Mouse (Mus musculus): ENCODE data around the gene Nmt2. TPM values are rescaled to one million over a fixed set of nuclear protein-coding genes. Genes with fewer than 3 reads are reported as not detected.

Nmt2 gene
- polyA plus RNA-seq (2015; fragmentation: Nextera tagmentation; extraction: Ambion mirVana), result 79.6 and 80.8 TPM in 2 replicates

DNA sequence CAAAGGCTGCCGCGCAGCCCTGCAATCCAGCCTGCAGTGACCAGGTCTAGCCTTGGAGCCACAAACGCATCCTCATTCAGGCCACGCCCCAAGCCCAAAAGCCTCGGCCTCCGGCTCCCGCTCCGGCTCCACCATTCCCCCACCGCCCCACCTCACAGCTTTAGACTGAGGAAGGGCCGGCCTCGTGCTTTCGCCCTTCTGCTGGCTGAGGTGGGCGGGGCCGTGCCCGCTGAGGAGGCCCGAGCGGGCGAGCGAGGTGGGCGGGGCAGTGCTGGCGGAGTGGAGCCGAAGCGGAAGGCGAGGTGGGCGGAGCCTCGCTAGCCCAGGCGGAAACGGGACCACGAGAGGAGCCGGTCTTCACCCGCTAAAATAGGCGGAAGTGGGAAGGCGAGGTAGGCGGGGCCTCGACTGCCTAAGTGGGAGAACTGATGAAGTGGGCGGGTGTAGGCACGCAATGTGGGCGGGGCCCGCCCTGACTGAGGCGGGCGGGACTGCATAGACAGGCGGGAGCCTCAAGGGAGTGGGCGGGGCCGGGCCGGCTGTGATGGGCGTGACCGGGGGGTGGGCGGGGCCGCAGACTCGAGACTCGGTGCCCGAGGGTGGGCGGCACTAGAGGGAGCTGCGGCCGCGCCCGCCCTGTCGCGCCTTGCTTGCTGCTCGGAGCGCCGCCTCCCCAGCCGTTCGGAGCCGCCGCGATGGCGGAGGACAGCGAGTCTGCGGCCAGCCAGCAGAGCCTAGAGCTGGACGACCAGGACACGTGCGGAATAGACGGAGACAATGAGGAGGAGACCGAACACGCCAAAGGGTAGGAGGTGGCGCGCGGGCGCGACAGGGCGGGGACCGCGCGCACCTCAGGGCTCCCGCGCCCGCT lies at the start of gene Nmt2:
Gene Nmt2, plus strand, starts transcription at position 611 of the 871 bp plus-strand sequence.
- ATAC-seq (ENCODE audit: low read depth), result peak; percentile 97
- peak within 1 kb of the TSS; percentile 95 for H3K27ac ChIP-seq (replicated peaks)
- H3K4me1 ChIP-seq (replicated peaks), result peaks cover 15% of the 10 kb centered on the region
- H3K4me2 ChIP-seq, result peak within 1 kb of the TSS; percentile 80
- no peaks in the 10 kb centered on the region for H3K27me3 ChIP-seq
- H3K4me3 ChIP-seq, result peak within 1 kb of the TSS; percentile 80
- peak within 1 kb of the TSS; percentile 85 for H3K9ac ChIP-seq
- H3K9me3 ChIP-seq, result no peaks in the 10 kb centered on the region
- no peaks in the 10 kb centered on the region for H3K36me3 ChIP-seq
- WGBS, result under 1% methylated on average over 88 of the region's 88 CpGs

DNA sequence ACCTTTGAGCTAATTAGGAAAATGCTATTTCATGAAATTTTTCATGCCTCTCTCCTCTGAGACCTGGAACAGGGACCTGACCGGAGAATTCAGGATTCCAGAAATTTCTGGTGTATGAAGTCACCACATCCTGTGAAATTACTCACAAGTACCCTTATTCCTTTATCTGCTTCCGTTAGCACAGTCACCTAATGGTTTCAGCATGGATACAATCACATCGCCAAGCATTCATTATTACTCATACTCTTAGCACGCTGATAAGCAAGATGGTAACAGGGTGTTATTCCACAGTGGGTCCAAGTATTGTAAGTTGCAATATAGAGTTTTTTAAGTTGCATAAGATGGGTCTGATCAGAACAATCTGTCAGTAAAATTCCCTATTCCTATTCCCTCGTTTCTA lies 44.8 kb upstream of the Nmt2 start:
- Histone ChIP-seq H3K27ac (replicated peaks) (no peak overlapping the region), H3K9me3 (no peaks in the 10 kb centered on the region), H3K4me3 (no peak overlapping the region), H3K4me2 (no peak overlapping the region), H3K4me1 (replicated peaks) (no peaks in the 10 kb centered on the region), H3K27me3 (no peaks in the 10 kb centered on the region), H3K9ac (no peak overlapping the region), H3K36me3 (no peaks in the 10 kb centered on the region)
- WGBS, result 84% methylated on average over 5 of the region's 5 CpGs
- ATAC-seq (ENCODE audit: low read depth), result no peak

DNA sequence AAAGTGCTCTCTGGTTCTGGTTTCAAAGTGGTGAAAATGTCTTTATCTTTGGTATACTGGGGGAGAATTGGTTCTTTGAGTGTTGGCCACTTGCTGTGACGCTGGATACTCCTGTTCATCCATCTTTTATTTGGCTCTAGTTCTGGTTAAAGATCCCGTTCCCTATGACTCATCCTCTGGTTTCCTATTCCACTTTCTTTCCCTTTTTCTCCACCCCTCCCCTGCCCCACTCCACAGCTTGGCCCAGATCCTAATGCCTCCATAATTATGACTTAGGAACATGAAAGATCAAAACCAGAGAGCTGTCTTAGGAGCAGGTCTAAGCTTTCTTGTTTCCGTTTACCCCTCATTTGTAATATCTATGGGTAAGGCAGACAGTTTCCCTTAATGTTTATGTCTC lies 39.8 kb upstream of the Nmt2 start:
- Histone ChIP-seq H3K4me2 (no peak overlapping the region), H3K9me3 (no peaks in the 10 kb centered on the region), H3K27me3 (no peaks in the 10 kb centered on the region), H3K4me3 (no peak overlapping the region), H3K4me1 (replicated peaks) (no peaks in the 10 kb centered on the region), H3K27ac (replicated peaks) (no peak overlapping the region), H3K36me3 (no peaks in the 10 kb centered on the region), H3K9ac (no peak overlapping the region)
- no peak for ATAC-seq (ENCODE audit: low read depth)
- 78% methylated on average over 3 of the region's 3 CpGs for WGBS

DNA sequence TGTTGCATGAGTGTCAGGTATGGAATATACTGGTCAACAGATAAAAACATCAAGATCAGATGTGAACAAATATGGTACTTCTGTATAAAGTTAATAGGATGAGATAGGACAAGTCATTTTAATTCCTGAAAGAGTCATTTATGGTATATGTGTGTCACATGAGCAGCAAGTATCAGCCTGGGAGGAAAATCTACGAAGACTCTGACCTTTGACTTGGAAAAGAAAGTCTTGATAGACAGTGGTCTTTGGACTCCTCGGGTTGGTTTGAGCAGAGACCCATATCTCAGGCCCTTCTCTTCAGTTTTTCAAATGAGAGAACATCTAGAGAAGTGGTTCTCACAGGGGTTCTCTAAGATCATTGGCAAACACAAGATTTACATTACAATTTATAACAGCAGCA lies 32.7 kb upstream of the Nmt2 start:
- 81% methylated on average over 2 of the region's 2 CpGs for WGBS
- Histone ChIP-seq H3K9me3 (no peaks in the 10 kb centered on the region), H3K9ac (no peak overlapping the region), H3K4me1 (replicated peaks) (no peaks in the 10 kb centered on the region), H3K27ac (replicated peaks) (no peak overlapping the region), H3K27me3 (no peaks in the 10 kb centered on the region), H3K4me2 (no peak overlapping the region), H3K4me3 (no peak overlapping the region), H3K36me3 (no peaks in the 10 kb centered on the region)
- no peak for ATAC-seq (ENCODE audit: low read depth)

DNA sequence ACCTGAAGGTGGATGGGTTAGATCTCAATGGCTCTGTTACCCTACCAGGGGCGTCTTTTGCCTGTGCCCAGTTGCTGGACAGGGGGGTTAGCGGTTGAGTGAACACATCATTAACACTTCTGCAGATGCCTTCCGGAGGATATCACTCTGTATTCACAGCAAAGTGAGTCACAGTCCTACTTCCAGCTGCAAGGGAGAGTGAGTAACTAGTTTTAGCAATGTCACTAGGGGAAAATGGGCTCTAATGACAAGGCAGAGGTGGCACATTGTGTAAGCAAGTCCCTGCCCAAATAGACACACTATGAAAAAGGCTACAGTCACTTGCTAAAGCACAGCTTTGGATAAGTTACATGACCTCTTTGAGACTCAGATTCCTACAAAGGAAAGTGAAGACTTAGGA lies 17.5 kb upstream of the Nmt2 start:
- Histone ChIP-seq H3K4me1 (replicated peaks) (no peaks in the 10 kb centered on the region), H3K27ac (replicated peaks) (no peak overlapping the region), H3K4me2 (no peak overlapping the region), H3K36me3 (no peaks in the 10 kb centered on the region), H3K9ac (no peak overlapping the region), H3K9me3 (no peaks in the 10 kb centered on the region), H3K4me3 (no peak overlapping the region), H3K27me3 (no peaks in the 10 kb centered on the region)
- WGBS, result 89% methylated on average over 3 of the region's 3 CpGs
- no peak for ATAC-seq (ENCODE audit: low read depth)

DNA sequence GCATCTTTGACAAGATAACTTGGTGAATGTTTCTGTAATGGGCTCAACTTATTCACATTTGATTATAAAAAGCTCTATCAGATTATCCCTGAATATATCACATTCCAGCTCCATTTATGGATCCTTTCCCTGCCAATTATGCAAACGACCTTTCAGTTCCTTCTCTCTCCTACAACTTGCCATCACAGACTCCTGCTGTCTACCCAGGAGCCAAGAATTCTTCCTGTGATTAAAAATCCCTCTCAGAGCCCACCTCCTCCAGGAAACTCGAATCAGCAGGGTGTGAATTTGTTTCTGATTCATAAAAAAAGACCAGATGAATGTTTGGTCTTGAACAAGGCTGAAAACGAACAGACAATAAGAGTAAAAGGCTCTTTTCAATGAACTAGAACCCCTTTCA lies 16.1 kb upstream of the Nmt2 start:
- Histone ChIP-seq H3K36me3 (no peaks in the 10 kb centered on the region), H3K9me3 (no peaks in the 10 kb centered on the region), H3K9ac (no peak overlapping the region), H3K4me2 (no peak overlapping the region), H3K4me3 (no peak overlapping the region), H3K27ac (replicated peaks) (no peak overlapping the region), H3K27me3 (no peaks in the 10 kb centered on the region), H3K4me1 (replicated peaks) (no peaks in the 10 kb centered on the region)
- no peak for ATAC-seq (ENCODE audit: low read depth)
- WGBS, result 36% methylated on average over 3 of the region's 3 CpGs

DNA sequence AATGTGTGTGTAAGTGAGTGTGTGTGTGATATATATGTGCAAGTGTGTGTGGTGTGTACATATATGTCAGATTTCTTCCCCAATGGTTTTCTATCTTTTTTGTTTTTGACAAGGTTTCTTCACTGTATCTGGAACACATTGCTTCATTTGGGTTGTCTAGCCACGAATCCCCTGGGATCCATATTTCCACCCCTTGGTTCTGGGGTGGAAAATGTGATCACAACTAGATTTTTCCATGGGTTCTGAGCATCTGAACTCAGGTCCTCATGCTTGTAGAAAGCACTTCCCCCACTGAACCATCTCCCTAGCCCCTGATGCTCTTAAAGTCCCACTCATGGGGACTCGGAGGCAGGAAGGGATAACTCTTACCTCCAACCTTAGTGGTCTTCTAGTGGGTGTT lies 10.7 kb upstream of the Nmt2 start:
- Histone ChIP-seq H3K4me2 (no peak overlapping the region), H3K27me3 (no peaks in the 10 kb centered on the region), H3K9ac (no peak overlapping the region), H3K4me3 (no peak overlapping the region), H3K9me3 (no peaks in the 10 kb centered on the region), H3K4me1 (replicated peaks) (no peaks in the 10 kb centered on the region), H3K36me3 (no peaks in the 10 kb centered on the region), H3K27ac (replicated peaks) (no peak overlapping the region)
- no peak for ATAC-seq (ENCODE audit: low read depth)
- 91% methylated on average over 2 of the region's 2 CpGs for WGBS

DNA sequence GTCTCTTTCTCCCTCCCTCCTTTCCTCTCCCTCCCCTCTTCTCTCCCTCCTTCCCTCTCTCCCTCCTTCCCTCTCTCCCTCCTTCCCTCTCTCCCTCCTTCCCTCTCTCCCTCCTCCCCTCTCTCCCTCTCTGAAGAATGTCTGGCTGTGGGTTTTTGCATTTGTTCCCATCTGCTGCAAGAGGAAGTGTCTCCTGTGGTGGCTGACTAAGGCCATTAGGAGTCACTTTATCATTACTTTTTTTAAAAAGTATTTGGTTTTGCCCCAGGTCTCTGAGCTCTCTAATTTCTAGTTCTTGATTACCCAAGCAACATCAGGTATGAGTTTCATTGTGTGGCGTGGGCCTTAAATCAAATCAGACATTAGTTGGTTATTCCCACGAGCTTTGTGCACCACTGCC lies 7.9 kb upstream of the Nmt2 start:
- H3K9ac ChIP-seq, result no peak overlapping the region
- H3K27me3 ChIP-seq, result no peaks in the 10 kb centered on the region
- WGBS, result 75% methylated on average over 2 of the region's 2 CpGs
- H3K9me3 ChIP-seq, result no peaks in the 10 kb centered on the region
- no peak overlapping the region for H3K27ac ChIP-seq (replicated peaks)
- no peak for ATAC-seq (ENCODE audit: low read depth)
- no peaks in the 10 kb centered on the region for H3K4me1 ChIP-seq (replicated peaks)
- H3K4me2 ChIP-seq, result no peak overlapping the region
- no peaks in the 10 kb centered on the region for H3K36me3 ChIP-seq
- no peak overlapping the region for H3K4me3 ChIP-seq

DNA sequence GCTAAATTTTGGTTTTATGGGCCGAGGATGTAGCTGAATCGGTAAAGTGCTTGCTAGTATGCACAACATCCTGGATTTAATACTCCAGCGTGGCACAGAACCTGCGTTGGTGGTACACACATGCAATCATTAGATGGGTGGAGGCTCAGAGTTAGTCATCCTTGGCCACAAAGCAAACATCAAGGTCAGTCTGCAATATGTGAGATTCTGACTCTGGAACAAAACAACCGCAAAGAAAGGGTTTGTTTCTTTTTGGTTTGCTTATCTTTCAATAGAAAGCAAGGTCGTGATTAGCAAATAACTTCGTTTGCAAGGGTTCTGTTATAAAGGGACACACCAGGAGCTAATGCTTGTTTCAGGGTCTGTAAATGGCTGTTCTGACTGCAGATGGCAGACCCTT lies 6.5 kb upstream of the Nmt2 start:
- H3K27ac ChIP-seq (replicated peaks), result no peak overlapping the region
- H3K36me3 ChIP-seq, result no peaks in the 10 kb centered on the region
- no peaks in the 10 kb centered on the region for H3K9me3 ChIP-seq
- no peak overlapping the region for H3K4me2 ChIP-seq
- no peak overlapping the region for H3K9ac ChIP-seq
- no peaks in the 10 kb centered on the region for H3K27me3 ChIP-seq
- no peaks in the 10 kb centered on the region for H3K4me1 ChIP-seq (replicated peaks)
- WGBS, result 89% methylated on average over 7 of the region's 7 CpGs
- no peak for ATAC-seq (ENCODE audit: low read depth)
- H3K4me3 ChIP-seq, result no peak overlapping the region

DNA sequence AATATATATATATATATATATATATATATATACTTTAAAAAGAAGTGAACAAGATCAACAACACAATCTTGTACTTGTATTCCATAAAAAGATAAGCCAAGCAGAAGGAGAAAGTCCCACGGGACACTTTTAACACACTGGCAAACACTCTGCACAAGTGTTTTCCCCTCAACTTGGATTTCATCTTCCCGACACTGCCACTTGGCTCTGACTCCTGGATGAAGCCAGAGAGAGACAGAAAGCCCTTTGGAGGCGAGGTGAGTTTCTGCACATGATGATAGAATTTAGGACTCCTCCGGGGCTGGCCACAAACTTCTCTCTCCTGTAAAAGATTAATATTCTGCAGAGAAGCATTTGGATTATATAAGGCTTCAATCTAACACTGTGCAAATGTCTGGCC lies 2.7 kb upstream of the Nmt2 start:
- H3K9me3 ChIP-seq, result no peaks in the 10 kb centered on the region
- no peak overlapping the region for H3K4me2 ChIP-seq
- H3K27ac ChIP-seq (replicated peaks), result no peak overlapping the region
- H3K36me3 ChIP-seq, result no peaks in the 10 kb centered on the region
- H3K4me3 ChIP-seq, result no peak overlapping the region
- no peaks in the 10 kb centered on the region for H3K27me3 ChIP-seq
- no peak for ATAC-seq (ENCODE audit: low read depth)
- no peak overlapping the region for H3K9ac ChIP-seq
- 84% methylated on average over 4 of the region's 4 CpGs for WGBS
- peaks cover 15% of the 10 kb centered on the region for H3K4me1 ChIP-seq (replicated peaks)

DNA sequence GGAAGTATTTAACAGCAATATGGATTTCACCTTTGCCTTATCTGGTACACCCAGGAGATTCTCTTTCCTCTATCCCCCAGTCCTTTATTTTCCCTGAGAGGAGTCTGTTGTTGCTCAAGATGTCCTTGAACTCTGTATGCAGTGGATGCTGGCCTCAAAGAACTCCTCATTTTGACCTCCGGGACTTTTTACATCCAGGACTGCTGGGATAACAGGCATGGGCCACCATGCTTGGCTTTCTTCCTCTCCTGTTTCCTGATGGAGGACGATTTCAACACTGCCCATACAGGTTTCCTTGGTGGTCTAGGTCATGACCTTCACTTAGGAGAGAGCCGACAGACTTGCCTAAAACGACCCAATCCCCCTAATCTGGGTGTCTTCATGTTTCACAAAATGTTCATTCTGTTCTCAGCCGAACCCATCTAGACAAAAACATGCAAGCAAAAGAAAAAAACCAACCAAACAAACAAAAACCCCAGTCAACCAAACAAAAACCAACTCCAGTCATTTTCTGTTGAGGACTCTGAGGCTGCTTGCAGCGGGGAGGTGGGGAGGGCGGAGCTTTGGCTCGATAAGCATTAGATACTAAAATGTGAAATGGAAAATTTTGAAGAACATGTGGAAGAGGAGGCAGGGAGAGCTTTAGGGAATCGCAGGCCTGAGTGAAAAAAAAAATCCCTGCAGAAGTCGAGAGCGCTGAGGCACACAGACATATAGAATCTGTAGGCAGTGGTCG lies 978 bp upstream of the Nmt2 start:
- Histone ChIP-seq H3K4me2 (peak overlapping the region; percentile 53), H3K9ac (peak overlapping the region; percentile 66)
- WGBS, result 9% methylated on average over 12 of the region's 12 CpGs

DNA sequence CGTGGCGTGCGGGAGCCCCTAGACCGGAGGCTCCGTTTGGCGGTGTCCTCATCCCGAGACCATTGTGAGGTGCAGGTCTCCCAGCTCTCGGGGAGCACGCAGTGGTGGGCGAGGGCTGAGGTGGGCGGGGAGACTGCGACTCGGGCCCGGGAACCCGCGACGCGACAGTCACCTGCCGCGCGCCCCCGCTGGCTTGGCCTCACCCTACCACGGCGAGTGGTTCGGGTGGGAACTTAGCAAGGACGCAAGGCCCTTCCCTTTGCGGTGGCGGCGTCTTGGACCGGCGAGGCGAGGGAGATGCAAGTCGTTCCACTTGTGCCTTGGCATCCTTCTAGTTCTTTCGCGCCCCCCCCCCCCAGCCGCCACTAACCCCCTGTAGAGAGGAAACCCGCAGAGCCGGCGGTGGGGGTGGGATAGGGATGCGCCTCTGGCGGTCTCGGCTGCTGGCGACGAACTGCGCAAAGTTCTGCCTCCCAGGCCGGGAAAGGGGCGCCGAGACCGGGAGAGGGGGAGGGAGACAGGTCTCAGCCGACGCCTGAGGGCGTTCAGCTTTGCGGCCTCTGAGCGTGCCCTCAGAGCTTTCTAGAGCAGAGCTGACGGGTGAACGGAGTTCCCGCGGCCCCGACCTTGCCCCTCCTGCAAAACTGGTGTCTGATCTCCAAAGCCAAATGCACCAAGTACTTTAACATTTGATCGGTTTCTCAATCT lies 615 bp downstream of the Nmt2 start:
- Histone ChIP-seq H3K4me3 (peak overlapping the region; percentile 80), H3K27ac (replicated peaks) (peak overlapping the region; percentile 95), H3K9me3 (no peaks in the 10 kb centered on the region), H3K36me3 (no peaks in the 10 kb centered on the region), H3K27me3 (no peaks in the 10 kb centered on the region), H3K4me2 (peak overlapping the region; percentile 80), H3K4me1 (replicated peaks) (peaks cover 15% of the 10 kb centered on the region), H3K9ac (peak overlapping the region; percentile 85)
- under 1% methylated on average over 58 of the region's 60 CpGs for WGBS
- ATAC-seq (ENCODE audit: low read depth), result peak; percentile 15

More for the DNA sequence above, 978 bp upstream of the Nmt2 start:
- no peaks in the 10 kb centered on the region for H3K36me3 ChIP-seq
- H3K27ac ChIP-seq (replicated peaks), result peak overlapping the region; percentile 95
- H3K27me3 ChIP-seq, result no peaks in the 10 kb centered on the region
- ATAC-seq (ENCODE audit: low read depth), result peak; percentile 0; the same call in 1 of the 2 replicates
- H3K9me3 ChIP-seq, result no peaks in the 10 kb centered on the region
- H3K4me3 ChIP-seq, result peak overlapping the region; percentile 80
- H3K4me1 ChIP-seq (replicated peaks), result peaks cover 15% of the 10 kb centered on the region

All from neural tube, embryonic 13.5 days (tissue).